Mouse (Mus musculus): ENCODE measurements around the gene Wdr90. TPM values are rescaled to one million over a fixed set of nuclear protein-coding genes. Genes with fewer than 3 reads are reported as not detected.

Wdr90 gene
- total RNA-seq, 2 experiments from 2014 or later, result 10.0 to 12.5 TPM

GRCm38 (mm10) chr17:25833291-25833663 lies 28.0 kb downstream of the Wdr90 start, which contains the start of gene Stub1:
Stub1 (minus strand) TSS chr17:25833404.
- peak; percentile 62 for ATAC-seq (replicated peaks; ENCODE audit: low FRiP score, poor library complexity, severe bottlenecking)

GRCm38 (mm10) chr17:25832436-25833290 lies 28.6 kb downstream of the Wdr90 start:
- ATAC-seq (replicated peaks; ENCODE audit: low FRiP score, poor library complexity, severe bottlenecking), result peak; percentile 80

DNA sequence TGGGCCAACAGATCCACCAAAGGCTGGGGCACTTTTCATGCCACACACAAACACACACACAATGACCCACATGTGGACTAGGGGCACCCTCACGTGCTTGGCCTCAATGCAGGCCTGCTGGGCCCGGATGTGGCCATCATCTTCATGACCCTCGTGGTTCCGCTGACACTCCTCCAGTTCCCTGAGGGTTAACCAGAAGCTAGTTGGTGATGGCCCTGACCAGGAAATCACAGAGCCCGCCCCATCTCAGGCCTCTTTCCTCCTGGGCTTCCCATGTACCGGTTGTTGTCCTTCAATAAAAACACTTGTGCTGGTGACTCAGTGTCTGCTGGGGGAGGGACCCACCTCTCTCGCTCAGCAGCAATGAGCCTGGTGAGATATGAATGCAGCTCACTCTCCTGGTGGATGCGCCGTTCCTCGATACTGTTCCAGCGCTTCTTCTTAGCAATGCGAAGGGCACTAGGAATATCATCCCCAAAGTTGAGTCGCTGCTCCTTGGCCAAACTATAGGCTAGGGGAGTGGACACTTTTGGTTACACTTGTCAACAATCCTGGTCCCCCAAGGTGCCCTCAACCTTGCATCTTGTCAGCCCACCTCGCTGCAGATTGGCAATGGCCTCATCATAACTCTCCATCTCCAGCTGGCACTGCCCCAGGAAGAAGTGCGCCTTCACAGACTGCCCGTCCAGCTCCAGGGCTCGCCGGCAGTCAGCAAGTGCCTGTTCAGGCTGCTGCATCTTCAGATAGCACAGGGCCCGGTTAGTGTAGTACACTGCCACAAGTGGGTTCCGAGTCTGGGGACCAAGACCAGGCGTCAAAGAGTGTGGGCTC lies 29.6 kb downstream of the Wdr90 start:
- no peak for ATAC-seq (replicated peaks; ENCODE audit: low FRiP score, poor library complexity, severe bottlenecking)

GRCm38 (mm10) chr17:25830806-25831431 lies 30.4 kb downstream of the Wdr90 start:
- no peak for ATAC-seq (replicated peaks; ENCODE audit: low FRiP score, poor library complexity, severe bottlenecking)

DNA sequence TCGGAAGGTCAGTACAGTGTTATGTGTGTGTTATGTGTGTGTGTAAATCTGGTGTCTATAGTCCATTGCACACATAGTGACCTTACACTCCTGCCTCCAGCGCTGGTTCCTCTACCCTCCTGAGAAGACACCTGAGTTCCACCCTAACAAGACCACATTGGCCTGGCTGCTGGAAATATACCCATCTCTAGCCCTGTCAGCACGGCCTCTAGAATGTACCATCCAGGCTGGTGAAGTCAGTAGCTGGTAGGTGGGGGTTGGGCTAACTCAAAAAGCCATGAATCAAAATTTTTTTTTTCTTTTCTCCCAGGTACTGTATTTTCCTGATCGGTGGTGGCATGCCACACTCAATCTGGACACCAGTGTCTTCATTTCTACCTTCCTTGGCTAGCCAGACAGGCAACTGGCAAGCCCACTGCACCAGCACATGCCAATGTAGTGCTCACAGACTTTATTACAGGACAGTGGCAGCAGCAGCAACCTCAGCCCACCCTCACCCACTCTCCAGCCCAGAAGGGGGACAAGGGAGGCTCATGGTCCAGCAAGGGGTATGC lies 31.0 kb downstream of the Wdr90 start:
- ATAC-seq (replicated peaks; ENCODE audit: low FRiP score, poor library complexity, severe bottlenecking), result no peak

GRCm38 (mm10) chr17:25829558-25830017 lies 31.7 kb downstream of the Wdr90 start:
- ATAC-seq (replicated peaks; ENCODE audit: low FRiP score, poor library complexity, severe bottlenecking), result no peak

DNA sequence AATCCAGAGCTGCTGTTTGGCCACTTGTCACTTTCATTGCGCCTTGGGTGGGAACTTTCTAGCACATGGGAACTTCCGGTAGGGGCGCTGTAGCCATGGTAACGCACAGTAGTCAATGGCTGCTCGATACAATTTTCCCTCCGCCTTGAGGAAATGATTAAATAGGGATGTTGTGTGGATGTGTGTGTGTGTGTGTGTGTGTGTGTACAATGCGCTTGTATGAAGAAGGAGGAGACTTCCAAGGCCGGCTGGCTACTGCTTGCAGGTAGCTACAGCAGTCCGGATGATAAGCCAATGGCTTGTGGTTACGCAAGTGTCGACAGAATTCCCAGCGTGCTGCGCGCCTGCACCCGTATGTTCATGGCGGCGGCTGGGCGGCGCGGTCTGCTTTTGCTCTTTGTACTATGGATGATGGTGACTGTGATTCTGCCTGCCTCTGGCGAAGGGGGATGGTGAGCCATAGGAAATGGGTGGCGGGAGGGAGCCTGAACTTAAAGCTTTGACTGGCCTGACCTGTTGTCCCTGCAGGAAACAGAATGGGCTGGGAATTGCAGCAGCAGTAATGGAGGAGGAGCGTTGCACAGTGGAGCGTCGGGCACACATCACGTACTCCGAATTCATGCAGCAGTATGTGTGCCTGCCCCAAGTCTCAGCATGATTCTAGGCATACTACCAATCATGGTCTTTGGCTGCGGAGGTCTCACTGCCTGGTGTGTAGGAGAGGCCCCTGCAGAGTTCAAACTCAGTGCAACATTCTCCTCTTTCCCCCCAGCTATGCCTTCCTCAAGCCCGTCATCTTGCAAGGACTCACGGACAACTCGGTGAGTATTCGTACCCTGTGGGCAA lies 32.4 kb downstream of the Wdr90 start, which contains the start of gene Jmjd8:
Gene Jmjd8 (plus strand): TSS at position 156 of the 846 bp plus-strand sequence.
- ATAC-seq (replicated peaks; ENCODE audit: low FRiP score, poor library complexity, severe bottlenecking), result peak; percentile 50

DNA sequence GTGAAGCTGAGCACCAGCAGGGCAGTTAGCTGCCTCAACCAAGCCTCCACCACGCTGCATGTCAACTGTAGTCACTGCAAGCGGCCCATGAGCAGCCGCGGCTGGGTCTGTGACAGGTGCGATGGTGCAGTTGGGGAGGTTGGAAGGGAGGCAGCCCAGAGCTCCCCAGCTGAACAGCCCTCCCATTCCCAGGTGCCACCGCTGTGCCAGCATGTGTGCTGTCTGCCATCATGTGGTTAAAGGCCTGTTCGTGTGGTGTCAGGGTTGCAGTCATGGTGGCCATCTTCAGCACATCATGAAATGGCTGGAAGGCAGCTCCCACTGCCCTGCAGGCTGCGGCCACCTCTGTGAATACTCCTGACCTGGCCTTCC lies 33.1 kb downstream of the Wdr90 start:
- no peak for ATAC-seq (replicated peaks; ENCODE audit: low FRiP score, poor library complexity, severe bottlenecking)

DNA sequence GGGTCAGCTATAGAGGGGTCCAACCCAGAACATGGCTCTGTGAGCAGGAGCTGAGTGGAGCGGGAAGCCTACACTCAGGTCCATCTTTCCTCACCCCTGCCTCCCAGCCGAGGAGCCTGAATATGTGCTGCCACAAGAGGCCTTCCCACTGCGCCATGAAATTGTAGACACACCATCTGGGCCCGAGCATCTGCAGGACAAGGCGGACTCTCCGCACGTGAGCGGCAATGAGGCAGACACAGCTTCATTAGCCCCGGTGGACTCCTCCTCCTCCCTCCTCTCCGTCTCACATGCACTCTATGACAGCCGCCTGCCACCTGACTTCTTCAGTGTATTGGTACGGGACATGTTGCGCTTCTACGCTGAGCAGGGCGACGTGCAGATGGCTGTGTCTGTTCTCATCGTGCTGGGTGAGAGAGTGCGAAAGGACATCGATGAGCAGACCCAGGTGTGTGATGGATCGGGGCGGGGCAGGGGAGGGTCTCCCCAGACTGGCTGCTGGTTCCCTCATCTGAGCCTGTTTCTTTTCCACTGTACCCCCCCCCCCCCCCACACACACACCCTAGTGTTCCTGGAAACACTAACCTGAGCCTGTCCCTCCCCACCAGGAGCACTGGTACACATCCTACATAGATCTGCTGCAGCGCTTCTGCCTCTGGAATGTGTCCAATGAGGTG lies 33.6 kb downstream of the Wdr90 start:
- no peak for ATAC-seq (replicated peaks; ENCODE audit: low FRiP score, poor library complexity, severe bottlenecking)

- ATAC-seq (replicated peaks; ENCODE audit: low FRiP score, poor library complexity, severe bottlenecking), result no peak
Measured at GRCm38 (mm10) chr17:25827011-25827410, 34.3 kb downstream of the Wdr90 start.

DNA sequence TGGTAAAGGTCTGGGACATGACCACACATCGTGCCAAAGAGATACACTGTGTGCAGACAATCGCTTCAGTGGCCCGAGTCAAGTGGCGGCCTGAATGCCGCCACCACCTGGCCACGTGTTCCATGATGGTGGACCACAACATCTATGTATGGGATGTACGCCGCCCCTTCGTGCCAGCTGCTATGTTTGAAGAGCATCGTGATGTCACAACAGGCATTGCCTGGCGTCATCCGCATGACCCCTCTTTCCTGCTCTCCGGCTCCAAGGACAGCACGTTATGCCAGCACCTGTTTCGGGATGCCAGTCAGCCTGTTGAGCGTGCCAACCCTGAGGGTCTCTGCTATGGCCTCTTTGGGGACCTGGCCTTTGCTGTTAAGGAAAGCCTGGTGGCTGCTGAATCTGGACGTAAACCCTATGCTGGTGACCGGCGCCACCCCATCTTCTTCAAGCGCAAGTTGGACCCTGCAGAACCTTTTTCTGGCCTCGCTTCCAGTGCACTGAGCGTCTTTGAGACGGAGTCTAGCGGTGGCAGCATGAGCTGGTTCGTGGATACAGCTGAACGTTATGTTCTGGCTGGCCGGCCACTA lies 35.2 kb downstream of the Wdr90 start:
- ATAC-seq (replicated peaks; ENCODE audit: low FRiP score, poor library complexity, severe bottlenecking), result no peak

- ATAC-seq (replicated peaks; ENCODE audit: low FRiP score, poor library complexity, severe bottlenecking), result no peak
Measured at GRCm38 (mm10) chr17:25825311-25825710, 36.0 kb downstream of the Wdr90 start.

- ATAC-seq (replicated peaks; ENCODE audit: low FRiP score, poor library complexity, severe bottlenecking), result no peak
Measured at GRCm38 (mm10) chr17:25824362-25825142, 36.7 kb downstream of the Wdr90 start.

GRCm38 (mm10) chr17:25823452-25823851 lies 37.8 kb downstream of the Wdr90 start, which contains the start of gene Wdr24:
Wdr24 (plus strand) TSS chr17:25823627.
- peak; percentile 89 for ATAC-seq (replicated peaks; ENCODE audit: low FRiP score, poor library complexity, severe bottlenecking)

DNA sequence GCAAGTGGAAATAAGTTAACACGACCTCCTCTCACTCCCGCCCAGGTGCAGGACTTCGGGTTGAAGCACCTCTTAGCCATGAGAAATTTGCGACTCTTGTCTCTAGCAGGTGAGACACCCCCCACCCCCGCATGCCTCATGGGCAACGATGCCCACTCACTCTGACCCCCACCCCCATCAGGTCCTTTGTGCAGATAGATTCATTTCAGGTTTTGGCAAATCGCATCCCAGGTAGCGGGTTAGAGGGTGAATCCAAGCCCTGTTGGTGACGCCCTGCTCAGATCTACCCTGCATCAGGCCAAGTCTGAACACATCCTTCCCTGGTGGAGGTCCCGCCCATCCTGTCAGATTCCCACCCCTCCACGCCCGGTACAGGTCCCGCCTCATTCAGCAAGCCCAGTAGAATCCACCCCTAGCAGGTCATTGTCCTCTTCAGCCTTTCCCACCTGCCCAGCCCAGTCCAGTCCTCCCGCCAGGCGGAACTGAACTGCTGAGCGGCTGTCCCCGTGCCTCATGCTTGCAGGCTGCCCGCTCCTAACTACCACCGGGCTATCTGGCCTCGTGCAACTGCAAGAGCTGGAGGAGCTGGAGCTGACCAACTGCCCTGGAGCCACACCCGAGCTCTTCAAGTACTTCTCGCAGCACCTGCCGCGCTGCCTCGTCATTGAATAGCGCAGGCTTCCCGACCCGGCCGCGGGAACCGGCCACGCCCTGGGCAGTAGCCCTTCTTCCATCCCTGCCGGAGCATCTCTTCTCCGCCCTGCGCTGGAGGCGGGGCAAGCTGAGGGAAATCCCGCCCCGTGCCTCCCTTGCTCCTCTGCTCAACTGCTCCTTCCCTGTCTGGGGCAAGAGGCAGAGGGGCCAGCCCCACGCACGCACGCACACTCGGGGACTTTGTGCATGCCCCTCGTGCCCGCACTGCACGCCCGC lies 42.2 kb downstream of the Wdr90 start:
- peak; percentile 58 for ATAC-seq (replicated peaks; ENCODE audit: low FRiP score, poor library complexity, severe bottlenecking)

DNA sequence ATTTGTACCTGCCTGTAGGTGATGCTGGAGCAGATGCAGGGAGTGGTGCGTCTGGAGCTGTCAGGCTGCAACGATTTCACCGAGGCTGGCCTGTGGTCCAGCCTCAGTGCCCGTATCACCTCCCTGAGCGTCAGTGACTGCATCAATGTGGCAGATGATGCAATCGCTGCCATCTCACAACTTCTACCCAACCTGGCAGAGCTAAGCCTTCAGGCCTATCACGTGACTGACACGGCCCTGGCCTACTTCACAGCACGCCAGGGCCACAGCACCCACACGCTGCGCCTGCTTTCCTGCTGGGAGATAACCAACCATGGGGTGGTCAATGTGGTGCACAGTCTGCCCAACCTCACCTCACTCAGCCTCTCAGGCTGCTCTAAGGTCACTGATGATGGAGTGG lies 43.6 kb downstream of the Wdr90 start:
- ATAC-seq (replicated peaks; ENCODE audit: low FRiP score, poor library complexity, severe bottlenecking), result no peak

Data from erythroblast, adult 5-6 weeks (primary cell).